Mouse (Mus musculus) gastrocnemius, postnatal 10 days (tissue): Measurements from ENCODE around the gene Fpr3. TPM values are rescaled to one million over a fixed set of nuclear protein-coding genes. Genes with fewer than 3 reads are reported as not detected.
A peak's percentile ranks its signal among the peaks of the same experiment; 100 is the strongest.
"Not testable (repeated sequence)": the region's sequence is repeated elsewhere in the genome, so short reads cannot be mapped to it uniquely, and the experiment has no call there.

Source experiments
- DNase-seq: peaks from one replicate; pipeline ENCODE4 v3.0.0; 2021; ENCODE audit warnings: mixed read lengths
- total RNA-seq, 2 experiments: library from RNA; stranded (reverse); gene quantifications; 2 replicates each; pipeline ENCODE4 v1.2.3; 2021

The Fpr3 gene
- total RNA-seq, 2 experiments from 2014 or later: not detected

DNA sequence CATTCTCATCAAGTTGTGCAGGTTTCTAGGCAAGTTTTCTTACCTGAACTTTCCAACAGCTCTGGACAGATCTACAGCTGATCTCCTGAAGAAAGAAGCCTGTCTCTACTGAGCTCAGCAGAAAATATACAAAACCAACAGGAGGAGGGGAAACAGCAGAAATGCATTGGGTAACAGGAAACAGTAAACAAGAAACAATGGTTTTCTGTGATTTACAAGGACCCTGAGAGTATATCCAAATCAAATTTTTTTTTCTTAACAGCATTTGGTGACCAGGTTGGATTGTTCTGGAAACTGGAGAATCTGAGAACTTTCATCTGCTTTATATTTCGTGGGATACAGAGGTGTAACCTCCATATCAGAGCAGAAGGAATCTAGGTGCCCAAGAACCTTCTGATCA lies 3.8 kb upstream of the Fpr3 start, which contains the start of gene Fpr1:
Fpr1 (minus strand) TSS at position 101 of the 400 bp plus-strand sequence.
- DNase-seq: no peak

GRCm38 (mm10) chr17:17889732-17890425 lies 2.2 kb downstream of the Fpr3 start:
- DNase-seq: no peak

- no peak for DNase-seq
Measured at GRCm38 (mm10) chr17:17896039-17896438, 8.4 kb downstream of the Fpr3 start.

GRCm38 (mm10) chr17:17899268-17899667 lies 11.6 kb downstream of the Fpr3 start:
- no peak for DNase-seq

- no peak for DNase-seq
Measured at GRCm38 (mm10) chr17:17900768-17901167, 13.1 kb downstream of the Fpr3 start.

GRCm38 (mm10) chr17:17909636-17910421 lies 22.2 kb downstream of the Fpr3 start:
- peak; percentile 71 for DNase-seq

DNA sequence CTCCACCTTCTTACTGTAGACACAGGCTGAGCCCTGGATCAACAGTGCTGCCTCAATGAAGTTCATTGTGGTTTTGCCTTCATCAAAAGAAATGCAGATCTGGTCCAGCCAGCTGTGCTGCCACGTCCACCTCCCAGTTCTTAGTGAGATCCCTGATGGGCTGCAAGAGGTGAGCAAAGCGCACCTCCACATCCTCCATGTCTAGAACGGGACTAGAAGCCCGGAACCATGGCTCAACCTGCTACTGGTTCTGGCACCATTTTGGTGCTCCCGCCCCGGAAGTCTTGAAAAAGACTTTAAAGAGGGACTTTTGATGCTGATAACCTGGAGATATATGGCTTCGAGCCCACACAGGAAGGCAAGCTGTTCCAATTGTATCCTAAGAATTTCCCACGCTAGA lies 25.0 kb downstream of the Fpr3 start:
- DNase-seq: not testable (repeated sequence)

GRCm38 (mm10) chr17:17917376-17917775 lies 29.7 kb downstream of the Fpr3 start:
- DNase-seq: no peak

GRCm38 (mm10) chr17:17917782-17918181 lies 30.1 kb downstream of the Fpr3 start:
- DNase-seq: no peak

DNA sequence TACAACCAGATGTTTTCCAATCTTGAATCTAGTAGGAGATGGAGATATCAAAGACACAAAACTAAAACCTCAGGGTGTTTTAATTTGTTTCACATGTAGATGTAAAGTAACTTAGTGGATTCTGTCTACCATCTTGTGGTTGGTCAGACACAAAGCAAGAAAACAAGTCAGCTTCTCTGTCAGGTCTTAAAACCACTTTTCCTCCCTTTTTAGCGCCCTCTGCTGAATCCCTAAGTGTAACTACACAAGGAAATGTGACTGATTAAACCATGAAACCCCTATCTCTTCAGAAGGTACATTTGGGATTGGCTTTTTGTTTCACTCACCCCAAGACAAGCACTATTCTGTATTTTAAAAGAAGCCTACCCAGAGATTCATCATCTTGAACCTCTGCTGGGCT lies 85.8 kb downstream of the Fpr3 start:
- no peak for DNase-seq

GRCm38 (mm10) chr17:17981232-17981631 lies 93.6 kb downstream of the Fpr3 start:
- DNase-seq: not testable (repeated sequence)

- DNase-seq: no peak
Measured at GRCm38 (mm10) chr17:18004752-18005151, 117.1 kb downstream of the Fpr3 start.

Other genes with a start within 250 kb of the Fpr3 start
- not detected for gene Vmn2r90, start 184.1 kb upstream of the Fpr3 start, total RNA-seq
- 10 to 100 TPM; 14.3 to 28.7 TPM for gene Spaca6, start 60.7 kb upstream of the Fpr3 start, total RNA-seq
- gene Has1, start 32.6 kb upstream of the Fpr3 start, total RNA-seq: under 1 TPM; 0.09 to 0.19 TPM
- under 1 TPM in 1 of 2 experiments, not detected in 1; 0.32 TPM for gene Fpr1, start 3.9 kb upstream of the Fpr3 start, total RNA-seq
- under 1 TPM in 1 of 2 experiments, not detected in 1; 0.47 TPM for gene Fpr2, start within 50 bp of the Fpr3 start, total RNA-seq
- not detected for gene Fpr-rs4, start 133.9 kb downstream of the Fpr3 start, total RNA-seq
- not detected for gene Vmn2r124, start 161.6 kb downstream of the Fpr3 start, total RNA-seq
- gene Vmn2r91, start 197.2 kb downstream of the Fpr3 start, total RNA-seq: not detected